Mouse (Mus musculus): ENCODE data around the gene Il11ra1.
"Not testable (repeated sequence)": the region's sequence is repeated elsewhere in the genome, so short reads cannot be mapped to it uniquely, and the experiment has no call there.

The Il11ra1 gene

DNA sequence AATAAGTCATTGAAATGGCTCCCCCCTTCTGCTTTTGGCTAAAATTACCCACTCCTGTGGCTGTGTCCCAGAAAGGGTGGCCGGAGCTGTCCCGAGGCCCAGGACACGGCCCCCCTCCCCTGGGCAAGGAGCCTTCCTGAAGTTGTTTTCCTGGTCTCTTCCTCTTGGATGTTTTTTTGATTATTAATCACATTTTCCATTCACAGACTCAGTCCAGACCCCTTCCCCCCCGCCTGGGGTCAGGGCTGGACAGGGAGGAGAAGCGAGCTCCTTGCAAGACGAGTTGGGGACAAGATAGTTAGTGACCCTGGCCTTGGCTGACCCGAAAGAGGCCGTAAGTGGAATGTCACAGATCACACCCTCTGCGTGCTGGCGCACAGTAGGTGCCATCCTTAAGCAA is at the start of gene Il11ra1:
TSS of gene Il11ra1 (plus strand) at position 207 of the 400 bp plus-strand sequence.
- DNase-seq (ENCODE audit: low spot score in 2 of 2): not testable (repeated sequence)

GRCm38 (mm10) chr4:41653296-41653695 is 46.5 kb upstream of the Il11ra1 start:
- peak; percentile 30 to 79 for DNase-seq (ENCODE audit: low spot score in 2 of 2)

GRCm38 (mm10) chr4:41653730-41654129 is 46.1 kb upstream of the Il11ra1 start:
- DNase-seq (ENCODE audit: low spot score in 2 of 2): no peak

DNA sequence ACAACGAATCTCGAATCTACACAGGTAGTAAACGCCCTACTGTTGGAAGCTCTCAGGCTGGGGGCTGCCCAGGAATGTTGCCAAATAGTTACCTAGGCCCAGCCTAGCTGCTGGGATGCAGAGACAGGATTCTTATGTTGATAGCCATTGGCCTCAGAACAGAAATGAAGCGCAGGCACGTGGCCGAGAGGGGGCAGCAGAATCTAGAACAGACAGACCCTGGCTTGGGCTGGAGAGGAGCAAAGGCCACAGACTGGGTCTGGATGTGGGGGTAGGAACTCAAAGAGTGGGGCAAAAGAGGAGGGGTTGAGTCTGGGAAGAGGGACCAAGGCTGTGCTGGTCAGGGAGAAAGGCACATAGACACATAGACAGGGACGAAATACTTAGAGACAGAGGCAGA is 45.6 kb upstream of the Il11ra1 start:
- peak in 1 of 2 experiments; percentile 58 for DNase-seq (ENCODE audit: low spot score in 2 of 2)

GRCm38 (mm10) chr4:41655525-41655924 is 44.3 kb upstream of the Il11ra1 start:
- no peak for DNase-seq (ENCODE audit: low spot score in 2 of 2)

DNA sequence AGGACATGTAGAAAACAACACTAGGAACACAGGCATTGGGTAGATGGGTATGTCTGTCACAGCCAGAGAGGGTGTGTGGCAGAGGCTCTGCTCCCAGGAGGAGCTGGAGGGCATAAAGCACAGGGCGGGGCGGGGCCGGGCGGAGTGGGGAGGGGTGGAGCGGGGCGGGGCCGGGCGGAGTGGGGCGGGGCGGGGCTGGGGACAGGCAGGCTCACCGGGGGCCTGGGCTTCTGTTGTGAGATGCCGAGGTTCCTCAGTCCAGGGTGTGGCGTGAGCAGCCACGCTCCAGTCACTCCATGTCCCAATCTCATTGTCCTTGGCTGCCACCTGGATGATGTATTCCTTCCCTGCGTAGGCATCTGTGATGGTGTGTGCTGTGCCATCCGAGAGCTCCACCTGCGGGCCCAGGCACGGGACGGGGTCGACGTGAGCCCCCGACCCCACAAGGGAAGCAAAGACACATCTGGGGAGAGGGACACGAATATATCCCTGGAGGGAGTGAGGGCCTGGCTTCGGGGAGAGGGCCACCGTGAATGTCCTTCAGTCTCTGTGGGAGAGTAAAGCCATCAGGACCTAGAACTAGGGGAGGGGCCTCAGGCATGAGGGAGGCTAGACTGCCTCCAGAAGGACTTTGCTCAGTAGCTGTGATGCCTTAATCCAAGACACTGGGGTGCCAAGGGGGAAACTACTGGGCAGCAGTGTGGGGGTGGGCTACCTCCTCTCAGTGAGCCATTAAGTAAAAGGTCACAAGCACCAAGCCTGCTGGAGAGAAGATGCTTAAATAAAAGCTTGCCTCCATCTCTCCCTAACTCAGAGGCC is 41.0 kb upstream of the Il11ra1 start:
- DNase-seq (ENCODE audit: low spot score in 2 of 2): no peak

DNA sequence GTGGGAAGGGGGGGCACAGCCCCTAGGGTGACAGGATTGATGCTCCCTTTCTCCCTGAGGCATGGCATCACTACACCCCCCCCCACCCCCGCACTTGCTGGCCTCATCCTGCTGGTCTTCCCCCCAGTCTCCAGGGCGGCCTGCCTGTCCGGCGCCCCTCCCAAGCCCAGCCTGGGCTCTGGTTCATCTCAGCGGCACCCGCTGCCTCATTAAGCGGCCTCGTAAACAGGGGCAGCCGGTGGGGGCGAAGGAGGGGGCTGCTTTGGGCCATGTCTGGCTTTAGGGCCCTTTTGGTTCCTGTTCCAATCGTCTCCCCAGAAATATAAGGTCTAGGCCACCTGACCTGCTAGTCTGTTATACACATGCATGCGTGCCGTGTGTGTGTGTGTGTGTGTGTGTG is 40.2 kb upstream of the Il11ra1 start:
- DNase-seq (ENCODE audit: low spot score in 2 of 2): no peak

GRCm38 (mm10) chr4:41660851-41661430 is 38.8 kb upstream of the Il11ra1 start:
- no peak for DNase-seq (ENCODE audit: low spot score in 2 of 2)

GRCm38 (mm10) chr4:41662723-41663122 is 37.1 kb upstream of the Il11ra1 start:
- DNase-seq (ENCODE audit: low spot score in 2 of 2): no peak

GRCm38 (mm10) chr4:41663614-41664013 is 36.2 kb upstream of the Il11ra1 start:
- no peak for DNase-seq (ENCODE audit: low spot score in 2 of 2)

DNA sequence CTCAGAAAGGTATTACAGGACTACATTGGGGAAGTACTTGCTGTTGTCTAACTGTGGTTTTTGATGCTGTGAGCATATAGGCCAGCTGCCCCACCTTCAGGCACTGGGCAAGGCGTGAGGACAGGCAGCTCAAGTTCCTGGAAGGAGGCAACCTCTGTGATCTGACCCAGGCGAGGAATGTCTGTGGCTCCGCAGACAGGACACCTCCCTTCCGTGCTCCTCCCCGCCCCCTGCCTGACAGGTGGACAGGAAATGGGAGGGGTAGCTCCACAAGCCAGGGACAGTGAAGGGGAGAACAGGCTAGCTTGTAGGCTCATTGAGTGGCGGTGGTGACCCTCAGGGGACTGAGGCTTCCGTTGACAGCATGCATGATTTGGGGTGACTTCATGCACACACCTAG is 35.3 kb upstream of the Il11ra1 start:
- no peak for DNase-seq (ENCODE audit: low spot score in 2 of 2)

GRCm38 (mm10) chr4:41665009-41665675 is 34.6 kb upstream of the Il11ra1 start:
- no peak for DNase-seq (ENCODE audit: low spot score in 2 of 2)

- DNase-seq (ENCODE audit: low spot score in 2 of 2): no peak
These were observed 33.1 kb upstream of the Il11ra1 start for GRCm38 (mm10) chr4:41666646-41667045.

GRCm38 (mm10) chr4:41670836-41671235 is 29.0 kb upstream of the Il11ra1 start:
- DNase-seq (ENCODE audit: low spot score in 2 of 2): no peak

DNA sequence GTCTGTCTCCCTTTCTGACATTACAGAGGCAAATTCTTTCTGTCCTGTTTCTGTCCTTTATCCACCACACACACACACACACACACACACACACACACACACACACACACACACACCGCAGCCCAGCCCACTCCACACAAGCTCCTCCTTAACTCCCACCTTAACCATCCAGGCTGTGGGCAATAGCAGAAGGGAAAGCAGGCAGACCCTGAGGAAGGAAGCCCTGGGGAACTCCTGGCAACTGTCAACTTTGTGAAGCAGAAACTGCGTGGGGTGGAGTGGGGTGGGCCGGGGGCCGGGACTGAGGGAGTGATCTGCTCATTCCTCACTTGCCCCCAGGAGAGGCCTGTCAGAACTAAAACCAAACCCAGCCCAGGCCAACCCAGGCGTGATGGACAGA is 28.3 kb upstream of the Il11ra1 start:
- no peak for DNase-seq (ENCODE audit: low spot score in 2 of 2)

DNA sequence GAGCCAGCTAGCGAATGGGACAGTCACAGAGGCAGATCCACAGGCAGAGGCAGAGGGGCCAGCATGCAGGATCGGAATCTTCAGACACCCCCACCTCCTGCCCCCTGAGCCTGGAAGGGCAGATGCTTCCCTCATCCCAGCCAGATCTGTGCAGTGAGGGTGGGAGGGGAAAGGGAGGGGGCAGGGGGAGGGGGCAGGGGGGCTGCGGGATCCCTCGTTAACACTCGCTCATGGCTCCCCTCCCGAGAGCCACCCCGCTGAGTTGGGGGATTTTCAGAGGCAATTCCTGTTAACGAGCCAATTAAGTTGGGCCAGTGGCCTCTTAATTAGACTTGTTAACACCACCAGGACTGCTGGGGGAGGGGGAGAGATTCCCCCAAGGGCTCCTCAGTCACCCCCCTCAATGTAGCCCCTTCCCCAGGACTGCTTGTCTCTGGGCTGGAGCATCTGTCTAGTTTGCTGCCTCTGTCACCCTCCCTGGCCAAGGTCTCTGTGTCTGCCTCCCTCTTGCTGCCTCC is 27.8 kb upstream of the Il11ra1 start:
- DNase-seq (ENCODE audit: low spot score in 2 of 2): no peak

- DNase-seq (ENCODE audit: low spot score in 2 of 2): no peak
These were observed 27.2 kb upstream of the Il11ra1 start for GRCm38 (mm10) chr4:41672522-41672963.

DNA sequence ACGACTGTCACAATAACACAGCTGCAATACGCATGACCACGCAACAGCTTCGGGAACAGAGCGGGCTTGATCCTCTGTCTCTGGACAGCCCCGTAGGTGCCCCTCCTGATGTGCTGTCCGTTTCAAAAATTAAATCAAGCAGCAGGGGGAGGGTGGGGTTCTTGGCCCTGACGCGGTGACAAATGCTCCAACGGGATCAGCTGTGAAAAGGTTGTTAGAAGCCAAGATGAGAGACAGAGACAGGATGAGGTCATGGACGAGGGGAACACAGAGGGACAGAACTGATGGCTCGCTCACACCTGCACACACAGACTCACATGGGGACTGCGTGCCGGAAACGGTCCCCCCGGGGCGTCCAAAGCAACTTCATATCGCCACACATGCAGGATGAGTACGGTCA is 26.6 kb upstream of the Il11ra1 start:
- DNase-seq (ENCODE audit: low spot score in 2 of 2): no peak

GRCm38 (mm10) chr4:41676248-41677005 is 23.4 kb upstream of the Il11ra1 start:
- no peak for DNase-seq (ENCODE audit: low spot score in 2 of 2)

DNA sequence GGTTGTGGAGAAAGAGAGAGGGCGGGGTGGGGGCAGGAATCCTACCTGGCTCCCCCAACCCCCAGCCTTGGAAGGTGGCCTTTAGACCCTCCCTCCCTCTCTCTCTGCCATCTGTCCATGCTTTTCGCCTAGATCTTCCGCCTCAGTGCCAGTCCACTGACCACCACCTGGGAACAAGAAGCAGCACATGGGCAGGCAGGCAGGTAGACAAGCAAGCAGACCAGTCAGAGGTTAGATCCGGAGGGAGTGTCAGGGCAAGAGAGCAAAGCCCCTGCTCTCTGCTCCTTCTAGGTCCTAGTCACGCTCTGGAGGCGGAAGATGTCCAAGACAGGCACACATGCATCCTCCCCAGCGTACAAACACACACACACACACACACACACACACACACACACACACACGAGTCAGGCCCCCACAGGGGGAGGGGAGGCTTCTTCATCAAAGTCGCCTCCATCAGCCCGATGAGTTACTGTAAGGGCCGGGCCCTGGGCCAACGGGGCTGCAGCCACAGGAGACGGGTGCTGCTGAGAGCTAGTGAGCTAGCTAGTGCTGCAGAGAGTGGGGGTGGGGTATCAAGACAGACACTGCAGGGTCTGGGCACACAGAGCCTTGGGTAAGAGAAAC is 22.7 kb upstream of the Il11ra1 start:
- no peak for DNase-seq (ENCODE audit: low spot score in 2 of 2)

DNA sequence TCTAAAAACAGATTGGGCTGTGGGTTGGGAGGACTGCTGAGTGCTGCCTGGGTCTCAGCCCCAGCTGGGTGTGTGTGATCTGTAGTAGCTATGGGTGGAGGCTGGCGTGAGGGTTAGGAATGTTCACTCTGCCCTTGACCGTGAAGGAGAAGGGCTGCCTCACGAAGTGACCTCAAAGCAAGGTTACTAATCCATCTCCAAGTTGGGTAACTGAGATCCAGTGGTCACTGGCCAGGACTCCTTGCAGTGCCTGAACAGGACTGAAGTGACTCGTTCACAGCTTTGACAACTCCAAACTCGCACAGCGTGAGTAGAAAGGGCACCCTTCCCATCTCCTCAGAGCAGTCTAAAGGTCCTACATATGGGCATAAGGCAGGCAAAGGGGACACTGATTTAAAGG is 20.9 kb upstream of the Il11ra1 start:
- DNase-seq (ENCODE audit: low spot score in 2 of 2): no peak
